Mouse (Mus musculus): ENCODE measurements around the gene Zbp1.

GRCm38 (mm10) chr2:173207051-173207450 lies 11.7 kb downstream of the Zbp1 start:
- no peak for TF ChIP-seq CTCF (IDR thresholded peaks at IDR 0.05; ENCODE audit: borderline replicate concordance, insufficient read depth, low read depth, low read length)
- TF ChIP-seq POLR2A (IDR thresholded peaks at IDR 0.05; ENCODE audit: borderline replicate concordance, insufficient read depth, low read length) = no peak

Measured in cerebellum, adult 2 months (tissue).